Mouse (Mus musculus) cerebral cortex, adult 2 months (tissue): ENCODE measurements around the gene Hnf1b.

Source experiments
- WGBS: fragments of 180-500 bp; shearing (Covaris S2); methylation state at CpG from one replicate; pipeline ENCODE4 v1.1.7; 2018; 5-methylcytosine and 5-hydroxymethylcytosine counted together

The Hnf1b gene

DNA sequence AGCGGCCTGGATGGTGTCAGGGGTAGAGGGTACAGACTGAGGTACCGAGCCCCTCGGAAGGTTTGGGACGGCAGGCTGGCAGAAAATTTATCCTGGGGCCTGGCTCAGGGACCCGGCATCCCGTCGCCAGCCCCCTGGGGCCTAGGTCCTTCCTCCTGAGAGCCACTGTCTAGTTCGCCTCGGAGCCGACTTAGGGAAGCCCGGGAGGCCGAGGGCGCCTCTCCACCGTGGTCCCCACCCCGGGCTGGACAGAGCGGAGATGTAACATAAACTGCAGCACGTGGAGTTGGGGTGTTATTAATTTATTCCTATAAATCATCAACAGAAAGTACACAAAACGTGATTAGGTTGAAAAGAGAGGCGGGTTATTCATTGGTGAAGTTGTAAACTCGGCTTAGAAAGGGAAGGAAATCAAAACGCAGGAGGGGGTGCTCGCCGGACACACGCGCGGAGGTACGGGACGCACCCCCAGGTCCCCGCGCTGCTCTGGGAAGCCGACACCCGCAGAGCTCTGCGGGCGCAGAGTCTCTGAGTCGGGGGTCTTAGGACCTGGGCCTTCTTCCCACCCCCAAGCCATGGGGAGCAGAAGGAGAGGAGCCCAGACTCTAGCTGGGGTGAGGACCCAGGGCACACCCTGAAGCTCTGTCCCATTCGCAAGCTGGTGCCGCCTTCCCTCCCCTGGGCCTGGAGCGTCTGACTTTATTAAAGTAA lies 2.8 kb downstream of the Hnf1b start:
- 2% methylated on average over 38 of the region's 38 CpGs for WGBS

DNA sequence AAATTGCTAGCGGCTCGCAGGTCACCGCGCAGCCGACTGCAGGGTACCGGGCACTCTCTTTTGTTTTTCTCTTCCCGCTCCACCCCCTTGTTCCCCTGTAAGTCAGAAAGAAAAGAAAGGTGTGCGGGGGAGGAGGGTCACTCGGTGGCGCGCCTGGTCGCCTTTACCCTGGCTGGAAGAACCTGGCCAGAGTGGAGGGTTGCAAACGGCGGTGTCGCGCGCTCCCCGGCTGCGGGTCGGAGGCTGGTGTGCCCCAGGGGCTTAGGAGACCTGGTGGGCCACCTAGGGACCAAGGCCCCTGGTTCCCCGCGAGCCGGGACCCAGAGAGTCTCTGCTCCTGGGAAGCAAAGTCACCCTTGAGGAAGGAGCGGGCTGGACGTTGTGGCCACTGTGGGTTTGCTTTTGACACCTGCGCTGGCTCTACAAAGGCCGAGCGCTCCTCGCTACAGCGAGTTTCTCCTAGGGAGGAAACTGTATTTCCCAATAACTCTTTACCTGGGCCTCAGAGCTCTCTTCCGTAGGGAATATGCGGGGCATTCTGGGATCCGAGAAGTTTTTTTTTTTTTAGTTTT lies 3.4 kb downstream of the Hnf1b start:
- 4% methylated on average over 33 of the region's 33 CpGs for WGBS

DNA sequence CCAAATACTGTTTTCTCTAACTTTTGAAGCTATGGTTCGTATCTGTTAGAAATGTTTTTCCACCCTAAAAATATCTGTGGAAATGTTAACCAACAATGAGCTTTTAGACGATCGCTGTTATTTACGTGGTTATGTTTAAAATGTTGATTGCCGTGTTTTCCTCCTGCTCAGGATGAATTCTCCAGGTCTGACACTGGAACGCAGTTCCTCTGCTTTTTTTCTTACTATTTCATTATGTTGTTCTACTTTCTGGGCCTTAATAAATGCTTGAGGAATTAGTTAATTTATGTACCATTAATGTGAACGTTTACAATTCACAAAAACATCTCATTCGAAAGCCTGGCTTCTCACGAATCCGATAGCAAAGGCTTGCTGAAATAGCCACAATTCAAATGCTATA lies 4.2 kb downstream of the Hnf1b start:
- 12% methylated on average over 10 of the region's 10 CpGs for WGBS

DNA sequence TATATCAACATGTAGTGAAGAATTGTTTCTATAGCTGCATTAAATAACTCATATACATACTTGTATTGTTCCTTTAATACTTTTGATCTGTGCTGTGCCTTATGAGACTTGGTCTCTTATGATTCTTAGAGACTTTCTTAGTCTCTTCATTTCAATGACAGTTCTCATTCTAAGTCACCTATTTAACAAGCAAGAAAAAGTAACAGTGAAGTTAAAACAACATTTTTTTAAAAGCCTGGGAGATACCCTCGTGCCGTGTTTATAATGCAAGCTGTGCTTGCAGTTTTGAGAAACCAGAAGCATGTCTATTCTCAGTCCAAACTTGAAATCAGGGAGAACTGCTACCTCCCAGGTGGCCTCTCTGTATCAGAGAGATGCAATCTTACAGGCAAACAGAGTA lies 4.8 kb downstream of the Hnf1b start:
- 2% methylated on average over 2 of the region's 2 CpGs for WGBS

- 80% methylated on average over 1 of the region's 1 CpGs for WGBS
Measured at GRCm38 (mm10) chr11:83857256-83857655, 7.4 kb downstream of the Hnf1b start.

DNA sequence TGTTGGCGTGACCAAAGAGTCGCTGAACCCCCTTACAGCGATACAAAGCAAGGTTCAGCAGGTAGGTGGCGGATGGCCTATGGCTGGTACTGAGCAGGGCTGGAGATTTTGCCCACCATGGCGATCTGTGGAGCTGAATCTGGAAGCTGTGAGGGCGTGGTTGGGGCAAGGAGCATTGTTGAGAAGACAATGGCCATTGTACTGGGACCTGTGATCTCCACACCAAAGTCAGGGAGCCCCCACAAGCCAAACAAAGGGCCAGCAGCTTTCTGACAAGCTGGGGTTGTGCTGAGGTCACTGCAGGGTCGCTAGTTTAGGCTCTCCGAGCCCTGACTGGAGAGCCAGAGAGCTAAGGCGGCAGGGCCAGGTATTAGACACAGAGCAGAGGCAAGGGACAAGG lies 15.4 kb downstream of the Hnf1b start:
- WGBS: 58% methylated on average over 9 of the region's 9 CpGs

- WGBS: 82% methylated on average over 3 of the region's 3 CpGs
Measured at GRCm38 (mm10) chr11:83867571-83867970, 17.7 kb downstream of the Hnf1b start.

DNA sequence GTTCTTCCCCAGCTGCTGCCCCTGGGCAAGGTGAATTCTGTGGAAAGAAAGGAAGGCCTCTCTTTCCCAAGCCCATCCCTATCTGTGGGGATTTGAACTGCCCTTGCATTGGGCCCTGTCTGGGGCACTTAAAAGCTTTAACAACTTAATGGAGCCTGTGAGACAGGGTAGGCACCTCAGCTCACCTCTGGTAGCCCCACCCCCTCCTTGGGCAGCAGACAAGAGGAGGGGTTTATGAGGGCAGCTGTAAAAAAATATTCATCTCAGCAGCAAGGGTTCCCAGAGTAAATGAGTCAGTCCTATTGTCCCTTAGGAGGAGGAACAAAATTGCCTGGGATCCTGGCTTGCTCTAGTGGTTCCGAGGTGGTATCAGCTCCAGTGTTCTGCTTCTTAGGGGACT lies 19.3 kb downstream of the Hnf1b start:
- WGBS: 76% methylated on average over 1 of the region's 1 CpGs

- WGBS: 76% methylated on average over 3 of the region's 3 CpGs
Measured at GRCm38 (mm10) chr11:83869686-83870085, 19.8 kb downstream of the Hnf1b start.

- WGBS: 65% methylated on average over 9 of the region's 9 CpGs
Measured at GRCm38 (mm10) chr11:83871780-83872554, 22.1 kb downstream of the Hnf1b start.

GRCm38 (mm10) chr11:83873509-83873908 lies 23.6 kb downstream of the Hnf1b start:
- 81% methylated on average over 9 of the region's 9 CpGs for WGBS

GRCm38 (mm10) chr11:83876630-83877029 lies 26.8 kb downstream of the Hnf1b start:
- WGBS: 93% methylated on average over 7 of the region's 7 CpGs

DNA sequence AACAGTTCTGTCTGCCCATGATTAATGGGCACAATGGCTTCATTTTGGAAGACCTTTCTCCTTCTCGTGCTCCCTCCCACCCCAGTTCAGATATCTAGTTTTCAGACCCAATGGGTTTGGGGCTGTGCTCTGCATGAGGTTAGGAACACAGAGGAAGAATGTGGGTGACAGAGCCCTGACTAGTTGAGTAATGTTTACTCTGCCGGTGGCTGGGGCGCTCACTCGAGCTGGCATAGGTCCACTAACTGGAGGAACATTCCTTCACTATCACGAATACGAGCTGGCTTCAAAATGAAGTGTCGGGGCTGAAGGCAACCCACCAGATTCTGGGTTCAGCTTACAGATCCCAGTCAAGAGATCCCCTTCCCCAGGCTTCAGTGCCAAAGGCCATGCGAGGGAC lies 27.9 kb downstream of the Hnf1b start:
- 76% methylated on average over 8 of the region's 8 CpGs for WGBS

DNA sequence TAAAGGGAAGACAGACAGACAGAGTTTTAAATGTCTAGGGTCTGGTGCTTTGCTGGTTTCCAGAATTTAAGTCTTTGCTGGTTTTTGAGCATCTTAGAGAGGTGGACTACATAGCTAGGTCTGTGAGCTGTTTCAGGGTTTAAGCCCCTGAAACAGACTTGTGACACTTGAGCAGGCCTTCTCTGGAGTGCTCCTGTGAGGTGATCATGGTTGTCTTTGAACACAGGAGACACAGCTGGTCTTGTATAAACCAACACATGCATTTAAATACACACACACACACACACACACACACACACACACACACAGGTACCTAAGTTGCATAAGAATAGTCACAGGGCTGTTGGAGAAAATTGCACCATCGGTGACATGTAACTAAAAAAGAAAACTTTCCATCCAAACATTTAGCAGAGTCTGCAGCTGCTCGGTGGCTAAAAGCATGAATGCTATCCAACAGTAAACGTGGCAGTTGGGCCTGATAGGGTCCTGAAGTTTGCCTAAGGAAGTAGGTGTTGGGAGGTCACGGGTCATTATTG lies 28.6 kb downstream of the Hnf1b start:
- 71% methylated on average over 4 of the region's 4 CpGs for WGBS

DNA sequence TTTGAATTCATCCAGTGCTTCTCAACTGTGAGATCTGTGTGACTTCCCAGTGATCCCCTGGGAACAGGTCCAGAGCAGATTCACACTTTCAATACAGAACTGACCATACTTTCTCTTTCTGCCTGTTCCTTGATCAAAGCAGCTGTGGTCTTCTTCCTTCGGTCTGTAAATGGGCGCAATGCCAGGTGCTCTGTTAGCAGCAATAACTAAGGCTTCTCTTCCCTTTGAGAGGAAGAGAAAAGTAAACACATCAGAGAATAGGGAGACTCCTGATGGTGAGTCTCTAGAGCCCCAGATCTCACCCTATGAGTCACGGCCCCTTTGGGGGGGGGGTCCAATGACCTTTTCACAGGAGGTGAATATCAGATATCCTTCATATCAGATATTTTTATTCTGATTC lies 29.3 kb downstream of the Hnf1b start:
- 52% methylated on average over 3 of the region's 3 CpGs for WGBS

- 85% methylated on average over 5 of the region's 5 CpGs for WGBS
Measured at GRCm38 (mm10) chr11:83881438-83881837, 31.6 kb downstream of the Hnf1b start.

GRCm38 (mm10) chr11:83882552-83882951 lies 32.7 kb downstream of the Hnf1b start:
- 39% methylated on average over 6 of the region's 6 CpGs for WGBS

GRCm38 (mm10) chr11:83883074-83883473 lies 33.2 kb downstream of the Hnf1b start:
- 85% methylated on average over 6 of the region's 6 CpGs for WGBS

- WGBS: 90% methylated on average over 9 of the region's 9 CpGs
Measured at GRCm38 (mm10) chr11:83883812-83884211, 33.9 kb downstream of the Hnf1b start.

DNA sequence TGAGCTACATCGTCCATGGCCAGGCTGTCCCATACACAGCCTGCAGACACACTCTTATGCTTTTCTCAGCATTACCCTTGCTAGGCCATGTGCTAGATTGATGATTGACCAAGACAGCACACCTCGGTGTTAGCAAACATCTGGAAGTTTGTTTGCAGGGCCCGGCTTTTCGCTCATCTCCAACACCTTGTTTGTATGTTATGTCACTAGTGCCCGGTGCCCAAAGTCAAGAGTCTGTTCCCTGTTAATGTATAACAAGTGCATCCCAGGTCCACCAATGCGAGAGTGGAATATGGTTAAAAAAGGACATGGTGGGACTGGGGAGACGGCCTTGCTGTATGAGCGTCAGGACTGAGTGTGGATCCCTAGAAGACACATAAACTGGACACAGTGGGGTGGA lies 35.3 kb downstream of the Hnf1b start:
- WGBS: 94% methylated on average over 8 of the region's 8 CpGs

- WGBS: 85% methylated on average over 3 of the region's 3 CpGs
Measured at GRCm38 (mm10) chr11:83886746-83887145, 36.9 kb downstream of the Hnf1b start.

GRCm38 (mm10) chr11:83891366-83891765 lies 41.5 kb downstream of the Hnf1b start:
- 56% methylated on average over 6 of the region's 6 CpGs for WGBS

GRCm38 (mm10) chr11:83893325-83893724 lies 43.5 kb downstream of the Hnf1b start:
- 89% methylated on average over 9 of the region's 9 CpGs for WGBS
